Mouse (Mus musculus): ENCODE measurements around the gene Mpnd.

Gene Mpnd

GRCm38 (mm10) chr17:55986030-55986961 lies 19.2 kb upstream of the Mpnd start, which contains the start of gene Fsd1:
Gene Fsd1, plus strand, starts transcription at chr17:55986509.
- peak; percentile 71 to 78 for DNase-seq (ENCODE audit: low spot score in 2 of 2)

DNA sequence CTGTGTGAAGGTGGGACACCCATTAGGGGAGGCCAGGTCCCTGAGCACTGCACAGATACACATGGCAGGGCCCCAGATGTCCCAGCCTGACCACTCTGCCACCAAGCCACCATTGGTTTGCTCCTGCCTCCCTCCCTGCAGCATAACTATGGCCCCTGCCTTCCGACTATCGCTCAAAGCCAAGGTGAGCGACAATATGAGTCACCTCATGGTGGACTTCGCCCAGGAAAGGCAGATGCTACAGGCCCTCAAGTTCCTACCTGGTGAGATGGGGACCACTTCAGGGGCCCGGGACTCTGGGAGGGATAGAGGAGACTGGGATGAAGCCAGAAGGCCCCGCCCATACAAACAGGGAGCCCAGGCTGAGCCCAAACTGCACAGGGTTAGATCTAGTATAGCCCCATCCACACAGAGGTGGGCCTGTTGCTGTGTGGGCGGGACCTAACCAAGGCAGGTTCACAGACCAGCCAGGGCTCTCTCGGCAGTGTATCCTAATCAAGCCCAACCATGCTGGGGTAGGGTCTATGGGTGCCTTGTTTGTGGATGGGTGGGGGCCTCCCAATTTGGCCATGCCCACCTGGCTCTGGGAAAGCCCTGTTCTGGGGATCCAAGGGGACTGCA lies 15.1 kb upstream of the Mpnd start:
- no peak for DNase-seq (ENCODE audit: low spot score in 2 of 2)

- no peak for DNase-seq (ENCODE audit: low spot score in 2 of 2)
These were observed 9.5 kb upstream of the Mpnd start for GRCm38 (mm10) chr17:55996007-55996406.

- DNase-seq (ENCODE audit: low spot score in 2 of 2): no peak
These were observed 5.6 kb upstream of the Mpnd start for GRCm38 (mm10) chr17:55999794-56000499.

DNA sequence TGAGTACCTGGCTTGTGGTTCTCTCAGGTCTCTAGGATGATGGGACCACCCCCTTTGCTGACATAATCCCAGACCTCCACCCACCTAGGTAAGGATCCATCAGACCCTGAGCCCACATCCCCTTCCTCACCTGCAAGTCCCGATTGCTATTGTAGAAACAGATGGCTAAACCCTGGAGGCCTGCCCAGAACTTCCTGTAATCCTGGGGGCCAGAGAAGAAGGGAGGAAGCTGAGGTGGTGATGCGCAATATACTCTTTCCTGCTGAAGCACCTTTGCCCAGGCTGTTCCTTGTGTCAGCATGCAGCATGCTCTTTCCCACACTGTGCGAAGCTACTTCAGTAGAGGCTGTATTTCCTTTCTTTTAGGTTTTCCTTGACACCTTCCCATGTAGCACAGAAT lies 2.5 kb upstream of the Mpnd start:
- no peak for DNase-seq (ENCODE audit: low spot score in 2 of 2)

DNA sequence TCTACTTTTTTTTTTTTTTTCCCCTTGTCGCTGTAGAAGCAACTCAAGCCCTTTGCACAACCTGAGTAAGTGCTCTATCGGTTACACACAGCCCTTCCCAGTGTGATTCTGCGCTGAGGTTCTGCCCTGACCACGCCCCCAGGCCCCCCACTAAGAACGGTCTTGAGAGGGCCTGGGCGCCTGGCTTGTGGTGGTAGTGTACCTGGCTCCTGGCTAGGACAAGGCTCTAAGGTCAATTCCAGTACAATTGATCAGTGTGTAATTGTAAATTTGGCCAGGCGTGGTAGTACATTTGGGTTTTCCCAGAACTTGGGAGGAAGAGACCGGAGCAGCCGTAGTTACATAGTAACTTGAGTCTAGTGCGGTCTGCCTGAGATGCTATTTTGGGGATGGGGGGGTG lies 1.4 kb downstream of the Mpnd start:
- no peak for DNase-seq (ENCODE audit: low spot score in 2 of 2)

GRCm38 (mm10) chr17:56007444-56008355 lies 2.2 kb downstream of the Mpnd start:
- no peak for DNase-seq (ENCODE audit: low spot score in 2 of 2)

DNA sequence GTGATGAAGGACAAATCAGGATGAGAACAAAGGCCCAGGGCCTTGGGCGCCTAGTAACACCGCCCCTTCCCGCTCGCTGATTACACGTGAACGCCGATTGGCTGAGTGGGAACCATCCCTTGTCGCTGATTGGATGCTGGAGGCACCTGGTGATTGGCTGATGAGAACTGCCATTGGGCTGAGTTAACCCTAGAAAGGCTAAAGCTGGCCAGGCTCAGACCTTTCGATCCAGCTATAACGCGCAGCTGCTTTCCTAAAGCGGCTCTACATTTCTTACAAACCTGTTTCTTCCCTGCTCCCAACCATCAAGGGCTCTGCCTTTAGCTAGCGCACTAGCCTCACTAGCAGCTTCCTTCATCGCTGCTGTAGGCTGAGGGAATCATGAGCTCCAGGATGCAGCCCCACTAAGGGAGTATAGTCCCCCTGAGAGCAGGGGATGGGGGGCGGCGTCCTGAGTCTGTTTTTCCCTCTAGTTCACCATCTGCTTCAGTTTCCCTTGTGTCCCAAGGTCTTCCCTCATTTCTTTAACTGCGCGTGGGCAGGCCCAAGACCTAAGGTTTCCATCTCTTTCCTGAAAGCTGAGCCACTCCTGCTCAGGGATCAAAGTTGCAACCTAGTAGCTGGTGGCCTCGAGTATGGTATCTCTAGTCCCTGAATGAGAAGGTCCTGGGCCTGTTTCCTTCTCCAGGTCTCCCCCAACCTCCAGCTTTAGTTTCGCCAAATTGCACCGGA lies 3.0 kb downstream of the Mpnd start:
- DNase-seq (ENCODE audit: low spot score in 2 of 2): peak; percentile 80 to 89

DNA sequence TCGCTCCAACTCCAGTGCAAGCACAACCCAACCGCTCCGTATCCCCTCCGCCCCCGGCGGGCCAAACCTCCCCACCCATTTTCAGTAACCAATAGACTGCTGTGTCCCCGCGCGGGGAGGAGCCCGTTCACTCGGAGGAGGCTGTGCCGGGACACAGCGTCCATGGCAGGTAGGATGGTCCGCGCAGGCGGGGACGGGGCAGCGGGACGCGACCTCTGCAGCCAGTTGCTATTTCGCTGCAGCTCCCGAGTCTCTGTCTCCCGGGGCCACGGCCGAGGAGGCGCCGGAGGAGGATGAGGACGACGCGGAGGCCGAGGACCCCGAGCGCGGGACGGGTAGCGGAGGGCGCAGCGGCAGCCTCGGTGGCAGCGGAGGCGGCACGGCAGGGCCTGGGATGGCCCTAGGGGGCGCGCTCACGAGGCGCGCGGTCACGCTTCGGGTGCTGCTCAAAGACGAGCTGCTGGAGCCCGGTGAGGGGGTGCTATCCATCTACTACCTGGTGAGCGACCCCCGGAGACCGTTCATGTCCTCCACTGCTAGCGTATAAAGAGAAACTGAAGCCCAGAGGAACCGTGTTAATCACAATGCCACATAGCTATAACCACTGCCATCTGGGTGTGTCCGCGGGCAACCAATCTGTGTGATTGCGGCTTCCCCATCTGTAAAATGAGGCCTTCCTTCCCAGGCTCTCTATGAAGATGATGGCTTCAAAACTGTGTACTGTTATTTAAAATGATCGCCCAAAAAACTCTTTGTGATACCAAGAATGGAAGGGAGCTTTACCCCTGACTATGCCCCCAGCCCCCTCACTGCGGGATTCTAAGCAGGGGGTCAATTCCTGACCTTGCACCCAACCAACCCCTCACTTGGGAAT lies 3.8 kb downstream of the Mpnd start:
- peak; percentile 80 to 84 for DNase-seq (ENCODE audit: low spot score in 2 of 2)

- DNase-seq (ENCODE audit: low spot score in 2 of 2): no peak
These were observed 4.4 kb downstream of the Mpnd start for GRCm38 (mm10) chr17:56009962-56010240.

- no peak for DNase-seq (ENCODE audit: low spot score in 2 of 2)
These were observed 4.7 kb downstream of the Mpnd start for GRCm38 (mm10) chr17:56010255-56010654.

- DNase-seq (ENCODE audit: low spot score in 2 of 2): peak; percentile 68 to 70
These were observed 5.2 kb downstream of the Mpnd start for GRCm38 (mm10) chr17:56010681-56011080.

DNA sequence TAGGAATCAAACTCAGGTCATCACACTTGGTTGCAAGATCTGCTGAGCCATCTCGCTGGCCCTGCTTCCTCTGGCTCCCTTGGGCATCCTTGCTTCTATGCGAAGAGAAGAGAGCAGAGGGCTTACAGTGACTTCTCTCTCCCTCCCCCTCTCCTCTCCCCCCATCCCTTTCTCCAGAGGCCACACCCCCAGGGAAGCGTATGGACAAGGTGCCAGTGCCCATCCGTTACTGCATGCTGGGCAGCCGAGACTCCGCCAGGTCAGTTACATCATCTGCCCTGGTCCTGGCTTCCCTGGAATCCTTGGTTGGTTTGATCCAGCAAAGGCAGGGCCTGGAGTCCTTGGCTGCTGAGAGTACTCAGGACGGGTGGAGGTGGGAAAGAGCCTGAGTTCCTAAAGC lies 5.9 kb downstream of the Mpnd start:
- no peak for DNase-seq (ENCODE audit: low spot score in 2 of 2)

DNA sequence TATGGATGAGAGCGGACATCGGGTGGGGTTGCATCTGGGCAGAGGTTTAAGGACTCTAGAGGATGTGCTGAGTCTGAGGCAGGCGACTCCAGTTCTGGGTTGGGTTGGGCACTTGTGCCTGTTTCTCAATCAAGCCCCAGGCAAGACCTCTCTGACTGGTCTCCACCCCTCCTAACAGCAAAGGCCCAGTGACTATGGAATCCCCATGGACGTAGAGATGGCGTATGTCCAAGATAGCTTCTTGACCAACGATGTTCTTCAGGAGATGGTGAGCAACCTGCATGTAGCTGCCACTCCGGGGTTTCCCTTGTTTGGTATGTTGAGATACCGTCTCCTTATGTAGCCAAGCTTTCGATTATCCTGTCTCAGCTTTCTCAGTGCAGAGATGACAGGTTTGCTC lies 9.8 kb downstream of the Mpnd start:
- DNase-seq (ENCODE audit: low spot score in 2 of 2): no peak

GRCm38 (mm10) chr17:56016382-56016781 lies 10.9 kb downstream of the Mpnd start:
- DNase-seq (ENCODE audit: low spot score in 2 of 2): no peak

GRCm38 (mm10) chr17:56016793-56017785 lies 11.6 kb downstream of the Mpnd start:
- no peak for DNase-seq (ENCODE audit: low spot score in 2 of 2)

DNA sequence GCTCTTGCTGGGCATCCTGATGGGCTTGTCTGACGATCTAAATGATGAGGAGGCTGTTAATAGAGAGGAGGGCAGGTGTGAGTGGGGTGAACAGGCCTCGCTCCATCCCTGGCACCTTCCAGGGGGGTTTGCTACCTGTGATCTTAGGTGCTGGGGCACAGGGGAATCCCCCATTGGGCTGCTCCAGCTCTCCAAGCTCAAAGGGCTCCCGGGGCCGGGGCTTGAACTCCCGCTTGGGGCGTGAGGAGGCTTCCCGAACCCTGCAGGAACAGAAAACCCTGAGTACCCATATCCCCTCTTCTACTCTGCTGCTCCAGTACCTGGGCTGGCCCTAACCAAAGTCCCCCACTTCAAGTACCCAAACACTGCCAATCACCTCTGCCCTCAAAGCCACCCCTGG lies 12.3 kb downstream of the Mpnd start:
- no peak for DNase-seq (ENCODE audit: low spot score in 2 of 2)

DNA sequence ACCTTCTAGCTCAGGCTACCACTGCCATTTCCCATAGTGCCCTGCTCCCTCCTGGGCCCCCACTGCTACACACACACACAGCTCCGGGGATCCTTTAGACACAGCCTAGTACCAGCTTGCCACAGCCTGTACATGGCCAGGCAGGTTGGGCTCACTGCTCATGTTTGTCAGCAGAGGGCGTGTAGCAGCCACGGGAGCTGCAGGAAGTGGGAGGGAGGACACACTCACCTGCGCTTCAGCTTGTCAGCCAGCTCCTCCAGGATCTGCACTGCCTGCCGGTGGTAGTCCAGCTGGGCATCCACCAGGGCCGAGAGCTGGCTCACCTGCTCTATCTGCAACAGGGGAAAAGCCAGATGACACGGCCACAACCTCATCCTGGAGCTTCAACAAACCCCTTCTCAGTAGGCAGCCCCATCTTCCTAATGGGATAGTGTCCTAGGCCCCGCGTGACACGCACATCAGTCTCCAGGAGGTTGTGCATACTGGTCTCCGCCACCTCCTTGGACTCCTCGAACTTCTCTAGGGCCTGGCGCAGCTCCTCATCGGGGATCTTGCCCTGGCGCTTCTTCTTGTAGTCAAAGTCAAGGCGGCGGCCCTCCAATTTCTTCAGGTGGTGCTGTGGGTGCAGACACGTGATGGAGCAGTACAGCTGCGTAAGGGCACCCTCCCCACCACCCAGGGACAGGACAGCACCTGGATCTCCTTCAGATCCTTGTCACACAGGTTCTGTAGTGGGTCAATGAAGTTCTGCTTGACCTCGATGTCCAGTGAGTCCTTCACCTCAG lies 13.0 kb downstream of the Mpnd start:
- DNase-seq (ENCODE audit: low spot score in 2 of 2): no peak

Data from frontal cortex, postnatal 25 days (tissue).